Mouse (Mus musculus): ENCODE results near the gene Tmub2. TPM values are rescaled to one million over a fixed set of nuclear protein-coding genes. Genes with fewer than 3 reads are reported as not detected.

Gene Tmub2
- polyA plus RNA-seq (2015; fragmentation: Nextera tagmentation; extraction: Ambion mirVana): 79.0 and 83.4 TPM in 2 replicates

DNA sequence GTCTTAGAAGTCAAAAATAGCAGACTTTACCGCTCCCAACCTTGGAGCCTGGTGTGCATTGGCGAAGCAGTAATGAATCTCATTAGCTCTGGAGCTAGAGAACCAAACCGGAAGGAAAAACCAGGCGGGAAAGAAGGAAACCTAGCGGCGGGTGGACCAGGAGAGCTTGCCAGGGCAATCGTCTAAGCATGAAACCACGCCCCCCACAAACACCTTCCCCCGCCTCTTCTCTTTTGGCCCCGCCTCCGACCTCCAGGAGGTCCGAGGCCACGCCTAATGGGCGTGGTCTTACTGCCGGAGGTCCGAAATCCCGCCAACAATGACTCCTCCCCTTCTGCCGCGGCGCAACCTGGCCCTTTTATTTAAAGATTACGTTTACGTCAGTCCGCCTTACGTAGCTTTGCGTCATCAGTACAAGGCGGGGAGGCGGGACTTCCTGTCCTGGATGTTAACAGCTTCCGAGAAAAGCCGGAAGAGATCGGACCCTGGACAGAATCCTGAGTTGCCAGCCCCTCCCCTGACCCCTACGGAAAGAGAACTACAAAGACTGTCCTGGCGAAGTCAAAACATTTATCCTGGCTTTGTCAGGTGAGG, at the start of gene Tmub2:
TSS of gene Tmub2 (plus strand) at position 431 of the 594 bp plus-strand sequence.
- peak within 1 kb of the TSS; percentile 74 for H3K4me3 ChIP-seq (replicated peaks)
- peak; percentile 89 for ATAC-seq
- peak within 1 kb of the TSS; percentile 85 for H3K27ac ChIP-seq
- peaks cover 32% of the 10 kb centered on the region for H3K4me1 ChIP-seq (replicated peaks)
- H3K36me3 ChIP-seq: peaks cover 26% of the 10 kb centered on the region
- H3K9ac ChIP-seq (replicated peaks): peak within 1 kb of the TSS; percentile 87
- no peaks in the 10 kb centered on the region for H3K27me3 ChIP-seq
- no peaks in the 10 kb centered on the region for H3K9me3 ChIP-seq
- under 1% methylated on average over 32 of the region's 32 CpGs for WGBS
- H3K4me2 ChIP-seq (replicated peaks): peak within 1 kb of the TSS; percentile 83

DNA sequence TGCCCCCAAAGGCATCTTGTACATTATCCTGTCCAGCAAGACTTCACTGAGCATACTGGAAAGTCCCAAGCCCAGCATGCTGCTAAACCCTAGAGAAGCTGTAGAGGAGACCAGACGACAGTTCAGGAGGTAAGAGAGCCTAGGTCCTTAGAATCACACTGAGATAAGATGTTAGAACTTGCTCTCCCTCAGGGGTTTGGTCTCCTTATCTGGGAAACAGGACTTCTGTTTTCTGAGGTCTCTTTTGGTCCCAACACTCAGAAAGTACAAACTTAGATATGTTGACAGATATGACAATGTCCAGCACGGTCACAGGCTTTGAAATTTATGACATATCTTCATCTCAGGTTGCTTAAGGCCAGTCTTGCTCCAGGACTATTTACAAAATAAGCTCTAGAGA, 48.7 kb upstream of the Tmub2 start:
- Histone ChIP-seq H3K36me3 (no peaks in the 10 kb centered on the region), H3K9ac (replicated peaks) (no peak overlapping the region), H3K9me3 (no peaks in the 10 kb centered on the region), H3K4me3 (replicated peaks) (no peak overlapping the region), H3K27ac (no peak overlapping the region), H3K4me1 (replicated peaks) (peaks cover 5% of the 10 kb centered on the region; the same call in 1 of the 2 replicates), H3K27me3 (no peaks in the 10 kb centered on the region), H3K4me2 (replicated peaks) (no peak overlapping the region)
- ATAC-seq: no peak
- 72% methylated on average over 2 of the region's 2 CpGs for WGBS

DNA sequence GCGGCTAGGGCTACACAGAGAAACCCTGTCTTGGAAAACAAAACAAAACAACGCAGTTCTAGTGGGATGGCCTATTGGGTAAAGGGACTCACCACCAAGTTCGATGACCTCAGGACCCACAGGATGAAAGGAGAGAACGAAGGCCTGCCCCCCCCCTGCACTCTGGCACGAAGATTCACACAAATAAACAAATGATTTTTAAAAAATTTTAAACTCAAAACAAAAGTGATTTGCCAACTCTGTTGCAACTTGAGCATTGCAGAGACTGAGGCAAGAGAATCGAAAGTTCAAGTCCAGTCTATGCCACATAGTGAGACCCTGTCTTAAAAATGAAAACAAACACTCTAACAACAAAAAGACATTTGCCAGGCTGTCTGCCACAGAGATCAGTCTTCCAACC, 44.1 kb upstream of the Tmub2 start:
- ATAC-seq: no peak
- no peak overlapping the region for H3K9ac ChIP-seq (replicated peaks)
- 89% methylated on average over 6 of the region's 6 CpGs for WGBS
- no peaks in the 10 kb centered on the region for H3K9me3 ChIP-seq
- H3K4me3 ChIP-seq (replicated peaks): no peak overlapping the region
- no peak overlapping the region for H3K27ac ChIP-seq
- peaks cover 18% of the 10 kb centered on the region for H3K4me1 ChIP-seq (replicated peaks)
- no peaks in the 10 kb centered on the region for H3K27me3 ChIP-seq
- no peak overlapping the region for H3K4me2 ChIP-seq (replicated peaks)
- H3K36me3 ChIP-seq: no peaks in the 10 kb centered on the region

DNA sequence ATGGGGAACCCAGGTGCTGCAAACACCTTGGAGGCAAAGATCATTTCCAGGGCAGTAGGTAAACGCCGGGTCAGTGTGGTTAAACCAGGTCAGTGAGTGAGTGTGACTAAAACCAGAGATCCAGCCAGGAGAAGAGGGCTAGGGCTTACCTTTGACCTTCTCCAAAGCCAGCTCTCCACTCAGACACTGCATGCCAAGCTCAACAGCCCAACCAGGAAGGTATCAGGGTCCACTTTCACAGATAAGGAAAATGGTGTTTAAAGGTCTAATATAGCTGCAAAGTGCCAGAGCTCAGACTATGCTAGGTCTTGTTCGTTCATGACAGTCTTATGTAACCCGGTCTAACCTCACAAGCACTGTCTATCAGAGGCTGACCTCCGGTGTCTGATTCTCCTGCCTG, 43.5 kb upstream of the Tmub2 start:
- WGBS: 89% methylated on average over 5 of the region's 5 CpGs
- Histone ChIP-seq H3K4me3 (replicated peaks) (no peak overlapping the region), H3K4me1 (replicated peaks) (peaks cover 22% of the 10 kb centered on the region), H3K9me3 (no peaks in the 10 kb centered on the region), H3K4me2 (replicated peaks) (no peak overlapping the region), H3K9ac (replicated peaks) (no peak overlapping the region), H3K27ac (no peak overlapping the region), H3K27me3 (no peaks in the 10 kb centered on the region), H3K36me3 (no peaks in the 10 kb centered on the region)
- no peak for ATAC-seq

DNA sequence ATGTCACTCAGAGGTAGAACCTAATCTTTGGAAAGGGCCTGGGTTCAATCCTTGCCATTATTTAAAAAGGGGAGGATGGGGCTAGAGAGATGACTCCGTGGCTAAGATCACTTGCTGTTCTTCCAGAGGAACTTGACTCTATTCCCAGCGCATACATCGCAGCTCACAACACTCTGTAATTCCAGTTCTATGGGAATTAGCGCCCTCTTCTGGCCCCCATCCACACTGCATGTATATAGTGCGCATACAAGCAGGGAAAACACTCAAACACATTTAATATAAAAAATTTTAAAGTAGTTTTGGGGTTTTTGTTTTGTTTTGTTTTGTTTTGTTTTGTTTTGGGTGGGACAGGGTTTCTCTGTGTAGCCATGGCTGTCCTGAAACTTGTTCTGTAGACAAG, 42.9 kb upstream of the Tmub2 start:
- 53% methylated on average over 5 of the region's 5 CpGs for WGBS
- H3K9ac ChIP-seq (replicated peaks): no peak overlapping the region
- no peak for ATAC-seq
- peaks cover 20% of the 10 kb centered on the region for H3K4me1 ChIP-seq (replicated peaks)
- H3K27me3 ChIP-seq: no peaks in the 10 kb centered on the region
- no peak overlapping the region for H3K4me2 ChIP-seq (replicated peaks)
- no peaks in the 10 kb centered on the region for H3K36me3 ChIP-seq
- no peak overlapping the region for H3K27ac ChIP-seq
- H3K9me3 ChIP-seq: no peaks in the 10 kb centered on the region
- no peak overlapping the region for H3K4me3 ChIP-seq (replicated peaks)

DNA sequence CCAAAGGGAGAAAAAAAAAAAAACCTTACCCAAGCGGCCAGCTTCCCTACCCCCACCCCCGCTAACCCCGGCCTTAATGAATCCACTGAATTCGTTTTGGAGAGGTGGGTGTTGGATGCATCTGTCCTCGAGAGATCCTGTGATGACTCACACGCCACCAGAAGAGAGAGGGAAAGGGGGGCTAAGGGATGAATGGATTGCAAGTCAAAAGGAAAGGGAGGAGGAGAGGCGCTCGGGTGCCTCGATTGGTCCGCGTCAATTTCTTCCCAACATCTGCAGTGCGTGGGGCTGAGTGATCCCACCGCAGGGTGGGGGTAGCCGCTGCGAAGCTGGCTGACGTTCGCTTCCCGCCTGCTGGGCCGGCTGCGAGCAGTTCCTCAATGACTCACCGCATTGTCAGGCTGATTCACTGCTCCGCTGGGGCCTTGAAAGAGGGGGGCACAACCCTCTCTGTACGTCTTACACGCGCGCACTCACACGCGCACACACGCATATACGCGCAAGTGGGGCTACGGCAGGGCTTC, 39.7 kb upstream of the Tmub2 start:
- H3K27ac ChIP-seq: peak overlapping the region; percentile 65
- H3K9me3 ChIP-seq: no peaks in the 10 kb centered on the region
- peak; percentile 83 for ATAC-seq
- peaks cover 29% of the 10 kb centered on the region for H3K4me1 ChIP-seq (replicated peaks)
- H3K4me3 ChIP-seq (replicated peaks): peak overlapping the region; percentile 42
- H3K27me3 ChIP-seq: no peaks in the 10 kb centered on the region
- peak overlapping the region; percentile 67 for H3K9ac ChIP-seq (replicated peaks)
- peak overlapping the region; percentile 80 for H3K4me2 ChIP-seq (replicated peaks)
- no peaks in the 10 kb centered on the region for H3K36me3 ChIP-seq
- whole genome bisulfite sequencing: under 1% methylated on average over 32 of the region's 32 CpGs

DNA sequence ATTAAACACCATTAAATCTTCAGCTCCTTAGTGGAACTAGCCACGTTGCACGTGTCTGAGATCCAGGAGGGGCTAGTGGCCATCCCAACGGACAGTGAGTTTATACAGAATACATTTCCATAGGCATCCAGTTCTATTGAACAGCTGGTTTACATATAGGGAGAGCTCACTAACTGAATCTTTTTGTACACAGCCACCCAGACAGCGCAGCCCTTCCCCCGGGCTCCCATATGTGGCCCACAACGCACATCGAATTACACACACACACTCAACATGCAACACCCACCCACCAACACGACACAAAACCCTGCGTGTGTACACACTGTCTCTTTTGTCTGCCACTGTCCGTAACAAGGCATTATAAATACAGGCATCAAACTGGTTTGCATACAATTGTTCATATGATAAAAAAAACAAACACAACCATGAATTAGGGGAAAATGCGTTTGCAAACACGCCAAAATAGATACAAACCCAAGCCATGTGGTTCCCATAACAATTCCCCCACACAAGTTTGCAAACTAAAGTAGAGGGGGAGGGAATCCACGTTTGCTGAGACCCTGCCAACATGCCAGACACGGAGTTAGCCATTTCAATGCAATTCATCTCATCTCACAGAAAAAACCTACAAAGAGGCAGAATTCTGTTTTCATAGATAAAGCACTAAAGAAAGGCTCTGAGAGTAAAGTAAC, 39.0 kb upstream of the Tmub2 start:
- 45% methylated on average over 14 of the region's 14 CpGs for WGBS

DNA sequence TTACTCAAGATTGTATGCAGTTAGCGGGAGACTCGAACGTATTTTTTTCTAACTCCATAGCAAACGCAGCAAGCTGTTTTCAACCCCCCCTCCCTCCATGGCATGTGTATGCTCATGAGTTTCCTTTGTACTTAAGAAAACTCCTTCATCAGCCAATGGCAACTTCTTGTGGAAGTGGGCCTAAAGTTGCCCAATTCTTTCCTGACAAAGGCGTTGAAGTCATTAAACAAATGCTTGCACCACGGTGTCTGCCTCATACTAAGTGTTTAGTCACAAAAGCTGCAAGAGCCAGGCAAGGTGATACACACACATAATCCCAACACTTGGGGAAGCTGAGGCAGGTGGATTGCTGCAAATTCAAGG, 38.5 kb upstream of the Tmub2 start:
- Histone ChIP-seq H3K9ac (replicated peaks) (no peak overlapping the region), H3K9me3 (no peaks in the 10 kb centered on the region), H3K36me3 (no peaks in the 10 kb centered on the region), H3K4me2 (replicated peaks) (no peak overlapping the region), H3K4me1 (replicated peaks) (peaks cover 29% of the 10 kb centered on the region), H3K27ac (no peak overlapping the region), H3K4me3 (replicated peaks) (no peak overlapping the region), H3K27me3 (no peaks in the 10 kb centered on the region)
- WGBS: 88% methylated on average over 6 of the region's 6 CpGs
- no peak for ATAC-seq

More for the DNA sequence above, 39.0 kb upstream of the Tmub2 start:
- peak overlapping the region; percentile 67 for H3K9ac ChIP-seq (replicated peaks)
- ATAC-seq: peak; percentile 18; the same call in 1 of the 2 replicates
- peak overlapping the region; percentile 42 for H3K4me3 ChIP-seq (replicated peaks)
- H3K4me1 ChIP-seq (replicated peaks): peaks cover 29% of the 10 kb centered on the region
- no peaks in the 10 kb centered on the region for H3K27me3 ChIP-seq
- peak overlapping the region; percentile 65 for H3K27ac ChIP-seq
- H3K9me3 ChIP-seq: no peaks in the 10 kb centered on the region
- H3K36me3 ChIP-seq: no peaks in the 10 kb centered on the region
- H3K4me2 ChIP-seq (replicated peaks): peak overlapping the region; percentile 80

DNA sequence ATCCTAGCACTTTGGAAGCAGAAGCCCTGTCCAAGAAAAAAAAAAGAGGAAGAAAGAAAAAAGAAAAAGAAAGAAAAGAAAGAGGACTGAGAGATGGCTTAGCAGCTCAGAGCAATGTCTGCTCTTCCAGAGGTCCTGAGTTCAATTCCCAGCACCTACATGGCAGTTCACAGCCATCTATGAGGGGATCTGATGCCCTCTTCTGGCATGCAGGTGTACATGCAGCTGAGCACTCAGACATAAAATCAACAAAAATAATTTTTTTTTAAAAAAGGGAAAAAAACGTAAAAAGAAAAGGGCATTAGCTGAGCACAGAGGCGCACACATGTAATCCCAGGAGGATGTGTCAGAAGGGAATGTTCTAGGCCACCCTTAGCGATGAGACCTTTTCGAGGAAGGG, 37.9 kb upstream of the Tmub2 start:
- Histone ChIP-seq H3K9ac (replicated peaks) (no peak overlapping the region), H3K9me3 (no peaks in the 10 kb centered on the region), H3K4me1 (replicated peaks) (peaks cover 29% of the 10 kb centered on the region), H3K27ac (no peak overlapping the region), H3K36me3 (no peaks in the 10 kb centered on the region), H3K27me3 (no peaks in the 10 kb centered on the region), H3K4me3 (replicated peaks) (no peak overlapping the region), H3K4me2 (replicated peaks) (no peak overlapping the region)
- ATAC-seq: no peak
- 84% methylated on average over 4 of the region's 4 CpGs for WGBS

DNA sequence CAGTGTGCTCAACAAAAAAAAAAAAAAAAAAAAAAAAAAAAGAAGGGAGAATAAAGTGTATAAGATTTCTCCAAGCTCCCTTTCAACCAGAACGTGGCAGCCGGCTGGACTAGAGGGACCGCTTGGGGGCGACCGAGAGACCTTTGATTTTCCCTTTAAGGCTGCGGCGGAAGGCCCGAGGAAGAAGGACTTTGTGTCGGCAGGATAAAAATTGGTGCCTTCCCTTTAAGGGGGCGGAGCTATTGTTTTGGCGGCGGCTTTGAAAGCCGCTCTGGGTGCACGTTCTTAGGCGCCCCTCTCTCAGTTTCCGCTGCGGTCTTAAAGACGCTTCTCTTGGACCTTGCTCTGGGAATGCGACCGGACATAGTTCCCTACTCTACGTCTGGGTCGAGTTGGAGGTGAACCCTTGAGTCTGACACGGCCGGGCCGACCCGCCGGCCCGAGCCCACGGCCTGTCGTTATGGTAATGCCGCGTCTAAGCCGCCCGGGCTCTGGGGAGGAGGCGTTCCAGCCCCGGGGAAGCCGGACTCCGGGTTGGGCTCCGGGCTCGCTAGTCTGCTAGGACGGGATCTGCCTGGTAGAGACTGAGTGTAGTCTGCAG, 36.0 kb upstream of the Tmub2 start, which contains the start of gene BC030867:
TSS of gene BC030867 (plus strand) at position 253 of the 601 bp plus-strand sequence.
- H3K4me2 ChIP-seq (replicated peaks): peak within 1 kb of the TSS; percentile 79
- no peaks in the 10 kb centered on the region for H3K36me3 ChIP-seq
- peak within 1 kb of the TSS; percentile 49 for H3K4me3 ChIP-seq (replicated peaks)
- peaks cover 29% of the 10 kb centered on the region for H3K4me1 ChIP-seq (replicated peaks)
- peak within 1 kb of the TSS; percentile 58 for H3K9ac ChIP-seq (replicated peaks)
- WGBS: under 1% methylated on average over 41 of the region's 41 CpGs
- no peaks in the 10 kb centered on the region for H3K9me3 ChIP-seq
- no peaks in the 10 kb centered on the region for H3K27me3 ChIP-seq
- no peak within 1 kb of the TSS for H3K27ac ChIP-seq
- peak; percentile 58 for ATAC-seq

DNA sequence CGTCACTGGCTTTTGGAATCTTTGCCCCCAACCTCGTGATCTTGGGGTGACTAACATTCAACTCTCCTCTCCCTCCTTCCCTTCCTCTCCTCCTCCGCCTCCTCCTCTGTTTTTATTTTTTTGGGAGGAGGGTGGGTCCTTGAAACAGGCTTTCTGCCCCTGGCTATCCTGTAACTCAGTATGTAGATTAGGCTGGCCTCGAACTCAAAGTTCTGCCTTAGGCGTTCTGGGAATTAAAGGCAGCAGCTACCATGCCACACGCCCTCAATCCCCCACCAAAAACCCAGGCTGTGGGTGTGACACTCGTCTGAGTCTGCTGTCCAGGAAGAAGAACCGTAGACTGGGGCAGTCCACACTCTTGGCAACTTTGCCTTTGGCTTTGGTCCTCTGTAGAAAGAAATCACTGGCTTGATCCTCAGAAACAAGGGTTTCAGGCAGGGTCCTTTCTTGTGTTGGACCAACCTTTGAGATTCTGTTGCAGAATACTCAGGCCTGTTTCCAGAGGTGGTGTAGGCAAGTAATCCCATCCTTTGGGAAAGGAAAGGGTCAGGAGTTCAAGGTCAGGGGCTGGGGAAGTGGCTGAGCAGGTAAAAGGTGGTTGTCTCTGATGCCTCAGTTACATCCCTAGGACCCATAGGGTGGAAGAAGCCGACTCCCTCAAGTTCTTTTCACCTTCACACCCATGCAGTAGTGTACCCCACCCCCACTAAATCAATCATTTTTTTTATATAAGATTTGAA, 35.2 kb upstream of the Tmub2 start:
- H3K4me1 ChIP-seq (replicated peaks): peaks cover 27% of the 10 kb centered on the region
- no peaks in the 10 kb centered on the region for H3K27me3 ChIP-seq
- H3K36me3 ChIP-seq: no peaks in the 10 kb centered on the region
- ATAC-seq: no peak
- 10% methylated on average over 9 of the region's 9 CpGs for WGBS
- H3K27ac ChIP-seq: no peak overlapping the region
- peak overlapping the region; percentile 49 for H3K4me3 ChIP-seq (replicated peaks)
- H3K4me2 ChIP-seq (replicated peaks): peak overlapping the region; percentile 79
- H3K9ac ChIP-seq (replicated peaks): peak overlapping the region; percentile 58
- no peaks in the 10 kb centered on the region for H3K9me3 ChIP-seq
